Mouse (Mus musculus): ENCODE measurements at regions not wholly inside any gene's neighbourhood (a gene's known extent, or its start where the extent isn't known, plus 50 kb on each side); places are given as distances from the start of the nearest gene placed in this dataset.

GRCm38 (mm10) chr5:118461967-118462366 lies 98.5 kb upstream of the Med13l start:
- no peak for TF ChIP-seq CTCF (IDR thresholded peaks at IDR 0.05; ENCODE audit: low read depth, low read length)
- no peak for TF ChIP-seq TAL1 (conservative IDR thresholded peaks at IDR 0.05; ENCODE audit: low read depth, low read length)
- TF ChIP-seq GATA2 (IDR thresholded peaks at IDR 0.05; ENCODE audit: borderline replicate concordance, low read depth, low read length): no peak
- no peak for TF ChIP-seq GATA1 (IDR thresholded peaks at IDR 0.05; ENCODE audit: borderline replicate concordance, low read length)
- TF ChIP-seq POLR2AphosphoS5 (IDR thresholded peaks at IDR 0.05; ENCODE audit: insufficient replicate concordance, low read depth, low read length): no peak

Data from G1E (cell line).